Mouse (Mus musculus): Measurements from ENCODE around the gene Qk. TPM values are rescaled to one million over a fixed set of nuclear protein-coding genes. Genes with fewer than 3 reads are reported as not detected.

The Qk gene
- polyA plus RNA-seq, 1 experiment from 2014 or later, result 42.8 TPM

DNA sequence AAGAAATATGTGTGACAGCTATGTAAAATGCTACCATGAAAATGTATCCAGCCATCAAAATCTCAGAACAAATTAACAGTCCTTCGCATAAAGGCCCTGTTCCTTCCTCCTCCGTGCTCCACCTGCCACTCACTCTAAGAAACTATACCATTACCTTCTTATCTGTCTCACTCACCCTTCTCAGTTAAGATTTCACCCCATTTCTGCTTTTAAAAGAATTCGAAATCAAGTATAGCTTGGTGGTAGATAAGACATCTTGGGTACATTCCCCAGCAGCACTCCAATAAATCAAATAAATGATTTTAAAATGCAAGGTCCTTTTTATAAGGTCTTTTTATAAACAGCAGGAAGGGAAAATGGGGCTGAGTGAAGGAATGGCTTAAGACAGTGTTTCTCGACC lies 53.4 kb downstream of the Qk start:
- Histone ChIP-seq H3K4me2 (ENCODE audit: low read depth, low read length) (no peak overlapping the region), H3K27ac (replicated peaks; ENCODE audit: low read depth, low read length) (no peak overlapping the region), H3K4me1 (ENCODE audit: control insufficient read depth, insufficient read depth, low read length) (no peaks in the 10 kb centered on the region), H3K9ac (ENCODE audit: low read depth, low read length) (no peak overlapping the region), H3K36me3 (ENCODE audit: control insufficient read depth, insufficient read depth, low read length) (no peaks in the 10 kb centered on the region), H3K27me3 (replicated peaks; ENCODE audit: control insufficient read depth, insufficient read depth, low read length) (no peaks in the 10 kb centered on the region), H3K4me3 (ENCODE audit: low read depth, low read length) (no peak overlapping the region), H3K9me3 (ENCODE audit: control insufficient read depth, low read length) (no peaks in the 10 kb centered on the region)
- no peak for DNase-seq (ENCODE audit: low spot score)
- no peak for ATAC-seq (ENCODE audit: low read depth)
- WGBS, result 77% methylated on average over 4 of the region's 4 CpGs

DNA sequence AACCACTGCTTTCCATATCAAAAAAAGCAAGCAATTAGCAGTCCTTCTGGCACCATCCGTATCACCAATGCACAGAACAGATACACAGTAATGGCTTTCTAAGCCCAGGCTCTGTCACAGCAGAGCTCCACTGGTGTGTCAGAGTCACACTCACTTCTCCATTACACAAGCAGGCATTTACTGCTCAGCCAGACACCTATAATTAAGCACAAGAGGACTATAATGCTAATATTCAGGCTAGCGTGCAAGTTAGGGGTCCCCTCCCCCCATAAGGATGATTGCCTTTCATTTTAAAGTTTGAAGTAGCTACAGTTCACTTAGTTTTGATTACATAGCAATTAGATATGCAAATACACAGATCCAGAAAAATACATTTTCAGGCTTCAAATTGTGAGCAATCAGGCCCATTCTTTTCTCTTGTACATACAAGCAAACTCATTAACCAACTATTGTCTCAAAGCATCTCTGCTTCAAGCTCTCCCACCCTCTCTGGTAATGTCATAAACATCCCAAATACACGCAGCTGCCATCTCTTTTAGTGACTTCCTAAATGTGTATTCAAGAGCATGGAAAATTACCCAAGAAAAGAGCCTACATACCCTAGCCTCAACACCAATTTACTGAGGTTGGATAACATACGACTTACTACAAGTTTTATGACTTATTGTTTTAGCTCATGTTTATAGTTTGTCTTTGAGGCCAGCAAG lies 68.2 kb downstream of the Qk start:
- H3K4me2 ChIP-seq (ENCODE audit: low read depth, low read length), result no peak overlapping the region
- 70% methylated on average over 4 of the region's 4 CpGs for WGBS
- H3K4me1 ChIP-seq (ENCODE audit: control insufficient read depth, insufficient read depth, low read length), result no peaks in the 10 kb centered on the region
- no peaks in the 10 kb centered on the region for H3K9me3 ChIP-seq (ENCODE audit: control insufficient read depth, low read length)
- ATAC-seq (ENCODE audit: low read depth), result no peak
- H3K4me3 ChIP-seq (ENCODE audit: low read depth, low read length), result no peak overlapping the region
- no peak for DNase-seq (ENCODE audit: low spot score)
- H3K27ac ChIP-seq (replicated peaks; ENCODE audit: low read depth, low read length), result no peak overlapping the region
- H3K27me3 ChIP-seq (replicated peaks; ENCODE audit: control insufficient read depth, insufficient read depth, low read length), result no peaks in the 10 kb centered on the region
- H3K9ac ChIP-seq (ENCODE audit: low read depth, low read length), result no peak overlapping the region
- H3K36me3 ChIP-seq (ENCODE audit: control insufficient read depth, insufficient read depth, low read length), result no peaks in the 10 kb centered on the region

DNA sequence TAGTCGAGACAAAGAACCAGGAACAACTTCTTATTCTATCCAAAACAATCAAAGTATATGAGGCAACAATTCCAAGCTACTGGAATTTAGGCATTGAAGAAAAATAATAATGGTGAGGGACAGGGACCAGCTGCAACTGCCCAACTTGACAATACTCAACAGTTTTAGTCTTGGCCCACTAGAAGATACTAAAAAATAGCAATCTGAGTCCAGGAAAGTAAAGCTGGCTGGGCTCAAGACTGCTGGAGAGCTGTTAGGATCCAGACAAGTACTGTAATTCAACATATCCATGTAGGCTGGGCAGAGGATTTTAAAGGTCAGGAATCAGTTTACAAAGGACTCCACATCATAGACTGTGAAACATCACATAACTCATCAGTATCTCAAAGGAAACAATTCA lies 79.6 kb downstream of the Qk start:
- no peaks in the 10 kb centered on the region for H3K27me3 ChIP-seq (replicated peaks; ENCODE audit: control insufficient read depth, insufficient read depth, low read length)
- WGBS, result 86% methylated on average over 1 of the region's 1 CpGs
- H3K36me3 ChIP-seq (ENCODE audit: control insufficient read depth, insufficient read depth, low read length), result peaks cover 12% of the 10 kb centered on the region; the same call in 1 of the 2 replicates
- H3K4me2 ChIP-seq (ENCODE audit: low read depth, low read length), result no peak overlapping the region
- ATAC-seq (ENCODE audit: low read depth) (no peak), DNase-seq (ENCODE audit: low spot score) (no peak)
- no peaks in the 10 kb centered on the region for H3K4me1 ChIP-seq (ENCODE audit: control insufficient read depth, insufficient read depth, low read length)
- H3K27ac ChIP-seq (replicated peaks; ENCODE audit: low read depth, low read length), result no peak overlapping the region
- no peak overlapping the region for H3K4me3 ChIP-seq (ENCODE audit: low read depth, low read length)
- H3K9ac ChIP-seq (ENCODE audit: low read depth, low read length), result no peak overlapping the region
- no peaks in the 10 kb centered on the region for H3K9me3 ChIP-seq (ENCODE audit: control insufficient read depth, low read length)

DNA sequence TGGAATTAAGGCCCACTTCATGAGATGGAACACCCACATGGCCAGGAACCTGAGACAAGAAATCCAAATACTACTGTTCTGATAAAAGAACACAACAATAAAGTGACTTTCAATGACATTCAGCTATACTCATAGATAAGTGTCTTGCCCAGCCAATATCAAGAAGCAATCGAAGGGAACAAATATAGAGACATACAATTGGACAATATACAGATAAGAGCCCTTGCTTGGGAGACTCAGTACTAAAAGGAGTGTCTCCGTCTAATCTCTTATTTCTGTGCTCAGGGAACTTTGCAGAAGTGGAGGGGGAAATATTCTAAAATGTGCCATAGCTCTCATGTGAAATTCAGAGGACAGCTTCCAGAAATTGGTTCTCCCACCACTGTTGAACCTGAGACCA lies 83.1 kb downstream of the Qk start:
- no peaks in the 10 kb centered on the region for H3K27me3 ChIP-seq (replicated peaks; ENCODE audit: control insufficient read depth, insufficient read depth, low read length)
- 93% methylated on average over 2 of the region's 2 CpGs for WGBS
- no peak overlapping the region for H3K4me2 ChIP-seq (ENCODE audit: low read depth, low read length)
- no peak overlapping the region for H3K9ac ChIP-seq (ENCODE audit: low read depth, low read length)
- DNase-seq (ENCODE audit: low spot score) (no peak), ATAC-seq (ENCODE audit: low read depth) (no peak)
- H3K4me1 ChIP-seq (ENCODE audit: control insufficient read depth, insufficient read depth, low read length), result no peaks in the 10 kb centered on the region
- no peak overlapping the region for H3K27ac ChIP-seq (replicated peaks; ENCODE audit: low read depth, low read length)
- no peaks in the 10 kb centered on the region for H3K9me3 ChIP-seq (ENCODE audit: control insufficient read depth, low read length)
- peaks cover 12% of the 10 kb centered on the region; the same call in 1 of the 2 replicates for H3K36me3 ChIP-seq (ENCODE audit: control insufficient read depth, insufficient read depth, low read length)
- H3K4me3 ChIP-seq (ENCODE audit: low read depth, low read length), result no peak overlapping the region

DNA sequence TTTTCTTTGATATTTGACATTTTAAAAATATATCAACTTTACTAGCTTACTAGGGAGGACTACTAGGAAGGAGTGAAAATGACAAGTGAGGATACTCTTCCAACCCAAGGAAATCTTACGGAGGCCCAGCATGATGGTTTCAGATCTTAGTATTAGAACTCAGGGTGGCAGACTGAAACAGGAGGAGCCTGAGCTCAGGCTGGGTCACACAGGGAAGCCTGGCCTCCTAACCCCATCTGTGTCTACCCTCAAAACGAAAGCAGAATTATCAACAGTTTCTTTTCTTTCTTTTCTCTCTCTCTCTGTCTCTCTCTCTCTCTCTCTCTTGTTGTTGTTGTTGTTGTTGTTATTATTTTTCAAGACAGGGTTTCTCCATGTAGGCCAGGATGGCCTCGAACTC lies 87.2 kb downstream of the Qk start:
- Histone ChIP-seq H3K27me3 (replicated peaks; ENCODE audit: control insufficient read depth, insufficient read depth, low read length) (no peaks in the 10 kb centered on the region), H3K27ac (replicated peaks; ENCODE audit: low read depth, low read length) (no peak overlapping the region), H3K9me3 (ENCODE audit: control insufficient read depth, low read length) (no peaks in the 10 kb centered on the region), H3K4me3 (ENCODE audit: low read depth, low read length) (no peak overlapping the region), H3K4me2 (ENCODE audit: low read depth, low read length) (no peak overlapping the region), H3K9ac (ENCODE audit: low read depth, low read length) (no peak overlapping the region), H3K36me3 (ENCODE audit: control insufficient read depth, insufficient read depth, low read length) (peaks cover 8% of the 10 kb centered on the region; the same call in 1 of the 2 replicates), H3K4me1 (ENCODE audit: control insufficient read depth, insufficient read depth, low read length) (no peaks in the 10 kb centered on the region)
- 94% methylated on average over 3 of the region's 3 CpGs for WGBS
- no peak for DNase-seq (ENCODE audit: low spot score)
- ATAC-seq (ENCODE audit: low read depth), result no peak

DNA sequence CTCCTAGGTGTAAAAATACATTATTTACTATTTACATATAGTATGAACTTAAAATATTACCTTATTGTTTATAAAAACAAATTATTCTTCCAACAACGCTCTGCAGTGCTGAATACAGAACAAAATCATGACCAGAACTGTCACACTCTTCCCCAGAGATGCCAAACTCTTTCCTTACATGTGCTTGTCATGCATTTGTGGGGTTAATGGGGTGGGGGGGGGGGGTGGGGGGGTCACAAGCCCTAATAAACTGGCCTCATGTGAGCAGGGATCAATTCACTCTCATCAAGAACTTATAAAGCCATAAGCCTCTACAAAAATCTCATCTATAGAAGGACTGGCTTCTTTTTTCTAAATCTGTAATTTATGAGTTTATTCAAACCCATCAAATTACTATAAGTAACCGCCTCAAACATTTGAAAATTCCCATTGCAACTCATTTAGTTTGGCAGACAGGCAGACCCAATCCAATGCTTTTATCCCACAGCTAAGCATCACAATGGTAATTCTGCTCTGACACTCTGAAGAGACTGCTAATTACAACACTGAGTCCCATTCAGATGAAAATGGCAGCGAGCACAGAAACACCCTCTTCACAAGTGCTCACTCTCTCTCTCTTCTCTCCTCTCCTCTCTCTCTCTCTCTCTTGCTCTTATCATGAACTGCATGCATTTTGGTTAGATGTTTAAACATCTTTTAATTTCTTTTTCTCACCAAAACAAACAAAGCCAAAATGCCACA lies 91.7 kb downstream of the Qk start:
- DNase-seq (ENCODE audit: low spot score), result no peak
- Histone ChIP-seq H3K4me1 (ENCODE audit: control insufficient read depth, insufficient read depth, low read length) (no peaks in the 10 kb centered on the region), H3K9me3 (ENCODE audit: control insufficient read depth, low read length) (no peaks in the 10 kb centered on the region), H3K4me3 (ENCODE audit: low read depth, low read length) (no peak overlapping the region), H3K27ac (replicated peaks; ENCODE audit: low read depth, low read length) (no peak overlapping the region), H3K36me3 (ENCODE audit: control insufficient read depth, insufficient read depth, low read length) (no peaks in the 10 kb centered on the region), H3K27me3 (replicated peaks; ENCODE audit: control insufficient read depth, insufficient read depth, low read length) (no peaks in the 10 kb centered on the region), H3K9ac (ENCODE audit: low read depth, low read length) (no peak overlapping the region), H3K4me2 (ENCODE audit: low read depth, low read length) (no peak overlapping the region)
- WGBS, result 77% methylated on average over 3 of the region's 3 CpGs
- no peak for ATAC-seq (ENCODE audit: low read depth)

DNA sequence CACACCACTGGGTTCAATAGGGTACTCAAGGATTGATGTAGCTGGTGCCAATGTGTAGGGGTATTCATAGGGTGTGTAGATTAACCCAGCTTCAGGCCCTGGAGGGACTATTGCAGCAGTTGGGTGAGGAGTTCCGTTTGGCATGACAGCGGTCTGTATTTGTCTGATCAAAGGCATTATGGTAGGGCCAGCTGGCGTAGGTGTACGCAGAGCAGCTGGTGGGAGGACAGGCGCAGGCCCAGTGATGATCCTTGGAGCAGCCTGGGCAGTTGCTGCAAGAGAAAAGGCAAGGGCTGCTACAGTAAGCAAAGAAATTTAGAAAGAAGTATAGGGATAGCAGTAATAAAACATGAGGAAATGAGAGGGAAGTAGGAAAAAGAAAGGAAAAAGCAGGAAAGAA lies 103.5 kb downstream of the Qk start:
- DNase-seq (ENCODE audit: low spot score) (no peak), ATAC-seq (ENCODE audit: low read depth) (no peak)
- 83% methylated on average over 5 of the region's 5 CpGs for WGBS
- H3K27me3 ChIP-seq (replicated peaks; ENCODE audit: control insufficient read depth, insufficient read depth, low read length), result no peaks in the 10 kb centered on the region
- peaks cover 31% of the 10 kb centered on the region for H3K36me3 ChIP-seq (ENCODE audit: control insufficient read depth, insufficient read depth, low read length)
- H3K4me3 ChIP-seq (ENCODE audit: low read depth, low read length), result no peak overlapping the region
- H3K4me2 ChIP-seq (ENCODE audit: low read depth, low read length), result no peak overlapping the region
- no peak overlapping the region for H3K27ac ChIP-seq (replicated peaks; ENCODE audit: low read depth, low read length)
- no peak overlapping the region for H3K9ac ChIP-seq (ENCODE audit: low read depth, low read length)
- no peaks in the 10 kb centered on the region for H3K9me3 ChIP-seq (ENCODE audit: control insufficient read depth, low read length)
- H3K4me1 ChIP-seq (ENCODE audit: control insufficient read depth, insufficient read depth, low read length), result no peaks in the 10 kb centered on the region

DNA sequence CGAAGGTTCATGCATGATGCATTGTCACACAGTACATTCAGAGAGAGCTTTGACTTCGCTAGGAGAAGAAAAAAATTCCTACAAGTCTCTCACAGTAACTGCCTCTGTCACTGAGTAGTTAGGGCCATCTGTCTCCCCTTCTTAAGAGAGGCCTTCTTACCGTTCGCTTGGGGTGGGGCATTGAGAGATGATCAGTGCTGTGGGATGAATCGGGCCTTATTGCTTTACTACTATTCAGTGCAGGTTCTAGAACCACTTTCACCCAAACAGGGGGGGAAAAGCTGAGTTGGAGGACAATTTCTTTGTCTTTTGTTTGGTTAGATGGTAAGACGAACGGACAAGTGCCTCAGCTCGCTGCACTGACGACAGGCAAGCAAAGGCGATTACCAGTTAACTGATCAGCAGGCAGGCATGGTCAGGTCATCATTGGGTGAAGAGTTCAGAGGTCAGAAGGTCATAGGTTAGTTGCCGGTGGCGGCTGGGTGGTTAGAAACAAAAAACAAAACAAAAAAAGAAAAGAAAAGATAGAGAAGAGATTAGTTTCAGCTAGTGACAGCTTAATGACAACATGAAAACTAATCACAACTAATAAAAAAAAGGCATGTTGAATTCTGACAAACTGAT lies 110.4 kb downstream of the Qk start:
- DNase-seq (ENCODE audit: low spot score) (no peak), ATAC-seq (ENCODE audit: low read depth) (no peak)
- H3K9ac ChIP-seq (ENCODE audit: low read depth, low read length), result no peak overlapping the region
- peaks cover 37% of the 10 kb centered on the region for H3K36me3 ChIP-seq (ENCODE audit: control insufficient read depth, insufficient read depth, low read length)
- no peaks in the 10 kb centered on the region for H3K4me1 ChIP-seq (ENCODE audit: control insufficient read depth, insufficient read depth, low read length)
- H3K27me3 ChIP-seq (replicated peaks; ENCODE audit: control insufficient read depth, insufficient read depth, low read length), result no peaks in the 10 kb centered on the region
- H3K9me3 ChIP-seq (ENCODE audit: control insufficient read depth, low read length), result no peaks in the 10 kb centered on the region
- H3K4me3 ChIP-seq (ENCODE audit: low read depth, low read length), result no peak overlapping the region
- no peak overlapping the region for H3K4me2 ChIP-seq (ENCODE audit: low read depth, low read length)
- no peak overlapping the region for H3K27ac ChIP-seq (replicated peaks; ENCODE audit: low read depth, low read length)
- WGBS, result 41% methylated on average over 12 of the region's 12 CpGs

Data from embryonic facial prominence, embryonic 14.5 days (tissue).